Mouse (Mus musculus) adrenal gland, postnatal 4 days (tissue): ENCODE data around the gene Teddm3. TPM values are rescaled to one million over a fixed set of nuclear protein-coding genes. Genes with fewer than 3 reads are reported as not detected.
"Not testable (repeated sequence)": the region's sequence is repeated elsewhere in the genome, so short reads cannot be mapped to it uniquely, and the experiment has no call there.

Experiments
- DNase-seq, 2 experiments: peaks; one replicate each; pipeline ENCODE4 v3.0.0; 2021 to 2022; ENCODE audit warnings: low spot score in 2 of 2, mixed read lengths in 2 of 2
- long read RNA-seq, 2 experiments: library from polyadenylated mRNA; stranded (forward); transcript quantifications; one replicate each; pipeline ENCODE4 v2.0.0; 2021
- total RNA-seq, 2 experiments: library from RNA; stranded (reverse); gene quantifications; 2 replicates each; pipeline ENCODE4 v1.2.3; 2021

Gene Teddm3
- total RNA-seq = not detected
- long read RNA-seq, experiment 1 = 0 reads
- long read RNA-seq, experiment 2 = 0 reads

- DNase-seq = not testable (repeated sequence)
Measured at GRCm38 (mm10) chr16:21153900-21154299, at the start of gene Teddm3. Teddm3 (minus strand) TSS chr16:21154000.

- DNase-seq = no peak
Measured at GRCm38 (mm10) chr16:21202731-21203130, 48.9 kb upstream of the Teddm3 start.

GRCm38 (mm10) chr16:21199426-21199825 lies 45.6 kb upstream of the Teddm3 start:
- DNase-seq = no peak

GRCm38 (mm10) chr16:21198529-21198928 lies 44.7 kb upstream of the Teddm3 start:
- DNase-seq = no peak

GRCm38 (mm10) chr16:21198006-21198405 lies 44.2 kb upstream of the Teddm3 start:
- DNase-seq = no peak

- DNase-seq = no peak
Measured at GRCm38 (mm10) chr16:21197542-21197941, 43.7 kb upstream of the Teddm3 start.

- DNase-seq = no peak
Measured at GRCm38 (mm10) chr16:21196576-21196975, 42.8 kb upstream of the Teddm3 start.

- DNase-seq = no peak
Measured at GRCm38 (mm10) chr16:21195260-21195866, 41.6 kb upstream of the Teddm3 start.

GRCm38 (mm10) chr16:21194182-21194581 lies 40.4 kb upstream of the Teddm3 start:
- DNase-seq = no peak

GRCm38 (mm10) chr16:21192509-21193354 lies 38.9 kb upstream of the Teddm3 start:
- DNase-seq = no peak

- no peak for DNase-seq
Measured at GRCm38 (mm10) chr16:21191569-21191968, 37.8 kb upstream of the Teddm3 start.

GRCm38 (mm10) chr16:21188345-21188744 lies 34.5 kb upstream of the Teddm3 start:
- DNase-seq = no peak

GRCm38 (mm10) chr16:21187568-21187967 lies 33.8 kb upstream of the Teddm3 start:
- no peak for DNase-seq

GRCm38 (mm10) chr16:21184697-21185096 lies 30.9 kb upstream of the Teddm3 start:
- no peak for DNase-seq

- DNase-seq = no peak
Measured at GRCm38 (mm10) chr16:21182108-21182507, 28.3 kb upstream of the Teddm3 start.

- DNase-seq = no peak
Measured at GRCm38 (mm10) chr16:21175236-21175635, 21.4 kb upstream of the Teddm3 start.

GRCm38 (mm10) chr16:21168730-21169129 lies 14.9 kb upstream of the Teddm3 start:
- DNase-seq = no peak

- not testable (repeated sequence) for DNase-seq
Measured at GRCm38 (mm10) chr16:21165343-21166220, 11.8 kb upstream of the Teddm3 start.

GRCm38 (mm10) chr16:21163423-21163822 lies 9.6 kb upstream of the Teddm3 start:
- not testable (repeated sequence) for DNase-seq

GRCm38 (mm10) chr16:21159226-21159625 lies 5.4 kb upstream of the Teddm3 start:
- not testable (repeated sequence) for DNase-seq

- not testable (repeated sequence) for DNase-seq
Measured at GRCm38 (mm10) chr16:21156261-21156660, 2.5 kb upstream of the Teddm3 start.
